Mouse (Mus musculus) megakaryocyte, embryonic 14.5 days (primary cell): ENCODE results near the gene Slc8b1.

ENCODE experiments used
- FLI1 ChIP-seq: IDR thresholded peaks from 2 replicates; pipeline ENCODE4 v1.6.1; 2012; ENCODE audit warnings: low read length, inconsistent platforms, mixed read lengths
- GATA1 ChIP-seq: IDR thresholded peaks from 3 replicates; pipeline ENCODE4 v1.6.1; 2012; ENCODE audit warnings: mixed read lengths, low read length, inconsistent platforms, borderline replicate concordance

DNA sequence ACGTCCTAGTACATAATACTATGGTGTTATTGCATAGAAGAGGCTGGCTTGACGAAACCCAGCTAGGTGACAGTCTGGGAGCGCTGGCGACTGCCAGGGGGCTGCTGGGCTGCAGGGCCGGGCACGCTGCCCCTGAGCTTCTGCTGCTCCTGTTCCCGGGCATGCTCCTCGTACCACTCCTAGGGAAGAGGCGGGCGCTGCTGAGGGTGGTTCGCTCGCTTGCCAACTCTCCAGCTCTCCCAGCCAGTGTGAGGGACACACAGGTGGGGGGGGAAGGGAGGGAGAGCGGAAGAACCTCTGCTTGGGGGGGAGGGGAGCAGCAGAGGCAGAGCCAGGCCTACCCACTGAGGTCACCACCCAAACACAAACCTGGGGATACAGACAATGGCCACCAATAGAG, 25.1 kb downstream of the Slc8b1 start:
- TF ChIP-seq GATA1, result no peak
- TF ChIP-seq FLI1, result no peak
